Mouse (Mus musculus) c-Kit-negative CD71-positive TER-119-positive erythroid progenitor cells, embryonic 14.5 days (primary cell): Measurements from ENCODE around the gene Arhgap8.
A peak's percentile ranks its signal among the peaks of the same experiment; 100 is the strongest.

ENCODE experiments used
- DNase-seq: peaks from one replicate; pipeline ENCODE4 v3.0.0-alpha.2; 2013; ENCODE audit warnings: low read depth, low spot score

Gene Arhgap8

GRCm38 (mm10) chr15:84793649-84794048 is 73.8 kb downstream of the Arhgap8 start:
- no peak for DNase-seq

GRCm38 (mm10) chr15:84800132-84800531 is 80.3 kb downstream of the Arhgap8 start:
- DNase-seq, result no peak

- peak; percentile 6 for DNase-seq
These were observed 83.8 kb downstream of the Arhgap8 start for GRCm38 (mm10) chr15:84803685-84804084.

- no peak for DNase-seq
These were observed 89.6 kb downstream of the Arhgap8 start for GRCm38 (mm10) chr15:84809275-84809952.

- no peak for DNase-seq
These were observed 91.3 kb downstream of the Arhgap8 start for GRCm38 (mm10) chr15:84811126-84811525.

- no peak for DNase-seq
These were observed 93.0 kb downstream of the Arhgap8 start for GRCm38 (mm10) chr15:84812831-84813357.

GRCm38 (mm10) chr15:84815171-84815570 is 95.3 kb downstream of the Arhgap8 start:
- no peak for DNase-seq

GRCm38 (mm10) chr15:84817589-84817988 is 97.7 kb downstream of the Arhgap8 start:
- no peak for DNase-seq

- DNase-seq, result no peak
These were observed 98.4 kb downstream of the Arhgap8 start for GRCm38 (mm10) chr15:84818284-84818683.

GRCm38 (mm10) chr15:84820811-84821210 is 101.0 kb downstream of the Arhgap8 start:
- DNase-seq, result no peak
